Mouse (Mus musculus): Measurements from ENCODE around the gene 1700010B08Rik. TPM values are rescaled to one million over a fixed set of nuclear protein-coding genes. Genes with fewer than 3 reads are reported as not detected.
"Not testable (repeated sequence)": the region's sequence is repeated elsewhere in the genome, so short reads cannot be mapped to it uniquely, and the experiment has no call there.

The 1700010B08Rik gene
- polyA plus RNA-seq, 1 experiment = not detected

DNA sequence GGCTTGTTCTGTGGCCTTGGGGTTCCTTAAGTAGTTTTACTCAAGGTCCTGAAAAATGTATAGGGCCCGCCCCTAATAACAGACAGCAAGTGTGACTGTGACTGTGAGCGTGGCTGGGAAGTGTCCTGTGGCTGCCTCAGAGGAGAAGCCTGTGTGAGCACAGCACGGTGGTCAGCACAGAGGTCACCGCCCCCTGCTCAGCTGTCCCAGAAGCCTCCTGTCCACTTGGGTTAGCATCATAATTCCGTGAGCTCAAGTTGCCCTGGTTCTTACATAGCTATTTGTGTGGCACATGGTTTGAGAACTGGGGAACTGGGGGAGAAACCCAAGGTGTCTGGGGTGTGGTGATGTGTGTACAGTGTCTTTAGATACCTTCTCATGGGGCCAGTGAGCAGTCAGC, 31.9 kb upstream of the 1700010B08Rik start:
- 89% methylated on average over 5 of the region's 5 CpGs for WGBS
- H3K4me3 ChIP-seq (replicated peaks; ENCODE audit: control insufficient read depth, low read depth, low read length) = no peak overlapping the region
- H3K27ac ChIP-seq (ENCODE audit: control insufficient read depth, insufficient read depth, low read depth, low read length, poor library complexity) = no peak overlapping the region
- TF ChIP-seq POLR2A (IDR thresholded peaks at IDR 0.05; ENCODE audit: borderline replicate concordance, control insufficient read depth, low read depth, low read length) (no peak), CTCF (IDR thresholded peaks at IDR 0.05; ENCODE audit: control insufficient read depth, insufficient read depth, low read length) (no peak)
- H3K4me1 ChIP-seq (ENCODE audit: control insufficient read depth, insufficient read depth, low read length) = peaks cover 2% of the 10 kb centered on the region; the same call in 1 of the 2 replicates

DNA sequence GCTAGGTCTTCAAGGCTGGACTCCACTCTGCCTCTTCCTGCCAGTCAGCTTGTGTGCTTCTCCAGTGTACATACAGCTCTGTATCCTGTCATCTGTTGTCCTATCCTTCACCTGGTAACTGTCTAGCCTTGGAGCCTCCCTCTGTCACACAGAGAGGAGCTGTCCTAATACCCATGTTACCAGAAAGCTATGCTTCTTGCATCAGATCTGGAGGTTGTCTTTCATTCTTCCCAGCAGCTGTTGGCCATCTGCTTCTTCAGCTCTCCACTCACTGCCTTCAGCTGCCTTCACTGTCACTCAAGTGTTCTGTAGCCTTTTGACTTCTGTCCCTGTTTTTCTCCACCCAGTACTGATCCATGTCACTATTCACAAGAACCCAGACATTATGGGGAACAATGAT, 29.4 kb upstream of the 1700010B08Rik start:
- no peak for TF ChIP-seq POLR2A (IDR thresholded peaks at IDR 0.05; ENCODE audit: borderline replicate concordance, control insufficient read depth, low read depth, low read length)
- no peak for TF ChIP-seq CTCF (IDR thresholded peaks at IDR 0.05; ENCODE audit: control insufficient read depth, insufficient read depth, low read length)
- Histone ChIP-seq H3K27ac (ENCODE audit: control insufficient read depth, insufficient read depth, low read depth, low read length, poor library complexity) (no peak overlapping the region), H3K4me1 (ENCODE audit: control insufficient read depth, insufficient read depth, low read length) (peaks cover 2% of the 10 kb centered on the region; the same call in 1 of the 2 replicates), H3K4me3 (replicated peaks; ENCODE audit: control insufficient read depth, low read depth, low read length) (no peak overlapping the region)

DNA sequence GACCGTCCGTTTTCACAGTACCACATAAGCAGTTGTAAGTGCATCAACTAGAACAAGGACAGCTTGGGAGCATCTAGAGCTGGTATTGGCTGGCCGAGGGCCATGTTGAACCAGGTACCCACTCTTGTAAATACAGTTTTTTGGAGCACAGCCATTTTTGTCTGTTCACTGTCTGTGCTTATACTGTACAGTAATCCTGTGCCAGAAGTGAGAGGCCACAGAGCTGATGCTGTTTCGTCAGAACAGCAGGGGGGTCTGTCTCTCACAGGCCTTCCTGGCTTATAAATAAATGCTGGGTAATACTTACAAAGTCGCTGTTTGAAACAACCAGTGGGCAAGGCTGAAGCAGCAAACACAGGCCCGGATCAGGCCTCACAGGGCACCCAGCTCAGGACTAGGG, 27.5 kb upstream of the 1700010B08Rik start:
- Histone ChIP-seq H3K4me3 (replicated peaks; ENCODE audit: control insufficient read depth, low read depth, low read length) (no peak overlapping the region), H3K4me1 (ENCODE audit: control insufficient read depth, insufficient read depth, low read length) (no peaks in the 10 kb centered on the region), H3K27ac (ENCODE audit: control insufficient read depth, insufficient read depth, low read depth, low read length, poor library complexity) (no peak overlapping the region)
- TF ChIP-seq CTCF (IDR thresholded peaks at IDR 0.05; ENCODE audit: control insufficient read depth, insufficient read depth, low read length) (no peak), POLR2A (IDR thresholded peaks at IDR 0.05; ENCODE audit: borderline replicate concordance, control insufficient read depth, low read depth, low read length) (no peak)
- 89% methylated on average over 6 of the region's 6 CpGs for WGBS

DNA sequence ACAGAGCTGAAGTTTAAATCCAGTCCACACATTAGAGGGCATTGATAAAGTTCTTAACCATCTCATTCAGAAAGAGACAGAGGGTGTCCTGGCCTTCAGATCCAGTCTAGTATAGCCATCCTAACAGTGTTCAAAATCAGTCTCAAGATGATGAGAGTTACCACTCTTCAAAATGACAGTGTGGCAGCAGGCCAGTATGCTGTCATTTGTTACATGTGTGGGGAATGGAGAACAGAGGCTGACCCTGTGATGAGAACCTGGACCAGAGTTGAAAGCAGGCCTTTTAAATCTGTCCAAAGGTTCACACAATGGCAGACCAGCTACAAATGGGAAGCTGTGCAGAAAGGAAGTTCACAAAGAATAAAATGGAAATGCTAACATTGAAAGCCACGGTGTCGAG, 26.5 kb upstream of the 1700010B08Rik start:
- Histone ChIP-seq H3K4me1 (ENCODE audit: control insufficient read depth, insufficient read depth, low read length) (no peaks in the 10 kb centered on the region), H3K4me3 (replicated peaks; ENCODE audit: control insufficient read depth, low read depth, low read length) (no peak overlapping the region), H3K27ac (ENCODE audit: control insufficient read depth, insufficient read depth, low read depth, low read length, poor library complexity) (no peak overlapping the region)
- 94% methylated on average over 2 of the region's 2 CpGs for WGBS
- TF ChIP-seq POLR2A (IDR thresholded peaks at IDR 0.05; ENCODE audit: borderline replicate concordance, control insufficient read depth, low read depth, low read length) (no peak), CTCF (IDR thresholded peaks at IDR 0.05; ENCODE audit: control insufficient read depth, insufficient read depth, low read length) (no peak)

DNA sequence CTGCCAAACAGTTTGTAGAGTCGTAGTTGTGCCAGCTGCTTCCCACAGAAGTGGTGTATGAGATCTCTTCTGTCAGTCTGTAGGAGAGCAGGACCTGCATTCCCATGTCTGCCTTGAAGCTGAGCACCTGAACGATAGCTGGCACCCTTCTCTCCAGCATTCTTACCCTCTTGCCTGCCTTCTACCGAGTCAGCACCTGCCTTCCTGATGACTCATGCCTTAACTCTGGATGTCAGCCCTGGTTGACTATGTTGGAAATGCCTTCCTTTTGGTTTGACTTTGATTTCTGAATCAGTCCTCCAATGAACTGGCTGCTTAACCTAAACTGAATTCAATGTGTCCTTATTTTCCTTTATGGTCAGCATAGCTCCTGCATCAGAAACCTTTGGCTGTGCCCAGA, 20.4 kb upstream of the 1700010B08Rik start:
- TF ChIP-seq CTCF (IDR thresholded peaks at IDR 0.05; ENCODE audit: control insufficient read depth, insufficient read depth, low read length) (no peak), POLR2A (IDR thresholded peaks at IDR 0.05; ENCODE audit: borderline replicate concordance, control insufficient read depth, low read depth, low read length) (no peak)
- no peak overlapping the region for H3K27ac ChIP-seq (ENCODE audit: control insufficient read depth, insufficient read depth, low read depth, low read length, poor library complexity)
- no peak overlapping the region for H3K4me3 ChIP-seq (replicated peaks; ENCODE audit: control insufficient read depth, low read depth, low read length)
- H3K4me1 ChIP-seq (ENCODE audit: control insufficient read depth, insufficient read depth, low read length) = no peaks in the 10 kb centered on the region
- 85% methylated on average over 3 of the region's 3 CpGs for WGBS

DNA sequence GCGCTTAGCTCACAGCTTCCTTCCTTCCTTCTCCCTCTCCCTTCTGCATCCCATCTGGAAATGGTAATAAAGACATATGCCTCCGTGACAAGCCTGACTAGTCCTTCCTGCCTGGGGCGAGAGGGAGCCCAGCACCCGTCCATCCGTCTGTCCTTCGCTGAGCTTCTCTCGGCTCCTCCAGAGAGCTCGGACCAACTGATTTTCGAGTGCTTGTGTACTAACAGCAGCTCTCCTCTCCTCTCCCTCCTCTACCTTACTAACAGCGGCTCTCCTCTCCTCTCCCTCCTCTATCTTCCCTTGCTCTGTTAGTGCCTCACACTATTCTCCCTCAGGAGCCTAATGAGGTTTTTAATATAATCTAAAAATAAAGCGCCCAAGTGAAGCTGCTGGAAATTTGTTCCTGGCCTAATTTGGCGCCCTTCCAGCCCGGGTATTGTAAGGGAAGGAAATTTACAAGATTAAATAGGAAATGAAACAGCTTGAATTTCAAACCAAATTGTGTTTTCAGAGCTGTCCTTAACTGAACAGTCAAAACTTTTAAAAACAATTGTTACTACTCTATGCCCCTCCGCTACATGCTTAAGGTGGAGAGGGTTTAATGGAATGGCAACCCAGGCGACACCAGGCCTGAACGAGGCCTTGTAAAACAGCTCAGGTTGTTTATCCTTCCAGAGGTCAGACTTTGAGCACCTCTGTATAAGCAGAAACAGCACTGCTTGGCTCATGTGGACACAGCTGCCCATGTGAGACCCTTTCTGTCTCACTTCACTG, 16.9 kb upstream of the 1700010B08Rik start:
- no peak overlapping the region for H3K27ac ChIP-seq (ENCODE audit: control insufficient read depth, insufficient read depth, low read depth, low read length, poor library complexity)
- no peaks in the 10 kb centered on the region for H3K4me1 ChIP-seq (ENCODE audit: control insufficient read depth, insufficient read depth, low read length)
- no peak overlapping the region for H3K4me3 ChIP-seq (replicated peaks; ENCODE audit: control insufficient read depth, low read depth, low read length)
- no peak for TF ChIP-seq CTCF (IDR thresholded peaks at IDR 0.05; ENCODE audit: control insufficient read depth, insufficient read depth, low read length)
- TF ChIP-seq POLR2A (IDR thresholded peaks at IDR 0.05; ENCODE audit: borderline replicate concordance, control insufficient read depth, low read depth, low read length) = no peak
- WGBS = 66% methylated on average over 16 of the region's 16 CpGs

DNA sequence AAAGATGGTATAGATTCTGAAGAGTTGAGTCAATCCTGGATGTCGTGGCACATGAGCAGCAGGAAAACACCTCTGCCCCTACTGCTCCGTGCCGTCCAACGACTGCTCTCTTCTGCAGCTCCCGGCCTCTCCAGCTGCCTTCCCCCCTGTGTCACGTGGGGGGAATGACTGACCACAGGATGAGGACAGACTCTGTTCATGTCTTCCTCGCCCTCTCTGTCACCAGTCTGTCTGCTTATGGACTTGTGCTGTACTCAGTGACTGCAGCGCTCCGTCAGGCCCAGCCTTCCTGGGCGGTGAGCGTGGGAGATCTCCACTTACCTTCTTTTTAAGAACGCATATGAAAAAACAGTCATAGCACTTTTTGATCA, 16.4 kb upstream of the 1700010B08Rik start:
- WGBS = 84% methylated on average over 12 of the region's 12 CpGs
- Histone ChIP-seq H3K4me1 (ENCODE audit: control insufficient read depth, insufficient read depth, low read length) (no peaks in the 10 kb centered on the region), H3K4me3 (replicated peaks; ENCODE audit: control insufficient read depth, low read depth, low read length) (no peak overlapping the region), H3K27ac (ENCODE audit: control insufficient read depth, insufficient read depth, low read depth, low read length, poor library complexity) (no peak overlapping the region)
- TF ChIP-seq CTCF (IDR thresholded peaks at IDR 0.05; ENCODE audit: control insufficient read depth, insufficient read depth, low read length) (no peak), POLR2A (IDR thresholded peaks at IDR 0.05; ENCODE audit: borderline replicate concordance, control insufficient read depth, low read depth, low read length) (no peak)

DNA sequence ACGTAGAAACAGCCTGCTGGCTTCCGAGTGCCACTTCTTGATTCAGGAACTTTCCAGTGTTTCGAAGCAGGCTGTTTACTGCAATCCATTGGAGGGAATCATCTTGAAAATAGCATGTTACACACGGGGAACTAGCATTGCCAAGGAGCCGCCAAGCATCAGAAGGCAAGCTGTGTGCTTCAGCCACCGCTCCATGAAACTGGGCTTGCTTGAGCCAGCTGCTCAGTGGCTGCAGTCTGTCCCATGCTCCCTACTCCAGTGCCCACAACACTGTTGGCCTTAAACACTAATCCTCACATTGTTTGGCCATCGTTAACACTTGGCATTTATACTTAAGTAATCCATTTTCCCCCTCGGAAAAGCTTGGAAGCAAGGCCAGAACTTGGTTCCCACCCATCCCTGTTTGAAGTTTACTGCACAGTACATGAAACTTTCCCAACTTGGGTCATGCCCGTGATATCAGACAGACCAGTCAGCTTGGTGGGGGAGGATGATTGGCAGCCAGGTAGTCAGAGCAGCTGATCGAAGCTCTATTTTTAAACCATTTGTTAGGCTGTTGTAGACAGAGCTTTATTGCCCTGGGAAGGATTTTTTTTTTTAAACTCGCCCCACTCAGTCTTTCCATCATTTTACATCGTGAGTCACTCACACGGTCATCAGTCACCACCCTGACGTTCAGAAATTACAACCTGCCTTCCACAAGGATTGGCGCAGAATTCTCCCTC, 13.2 kb upstream of the 1700010B08Rik start:
- Histone ChIP-seq H3K4me3 (replicated peaks; ENCODE audit: control insufficient read depth, low read depth, low read length) (no peak overlapping the region), H3K4me1 (ENCODE audit: control insufficient read depth, insufficient read depth, low read length) (no peaks in the 10 kb centered on the region), H3K27ac (ENCODE audit: control insufficient read depth, insufficient read depth, low read depth, low read length, poor library complexity) (no peak overlapping the region)
- WGBS = 93% methylated on average over 15 of the region's 15 CpGs
- TF ChIP-seq CTCF (IDR thresholded peaks at IDR 0.05; ENCODE audit: control insufficient read depth, insufficient read depth, low read length) (no peak), POLR2A (IDR thresholded peaks at IDR 0.05; ENCODE audit: borderline replicate concordance, control insufficient read depth, low read depth, low read length) (no peak)

DNA sequence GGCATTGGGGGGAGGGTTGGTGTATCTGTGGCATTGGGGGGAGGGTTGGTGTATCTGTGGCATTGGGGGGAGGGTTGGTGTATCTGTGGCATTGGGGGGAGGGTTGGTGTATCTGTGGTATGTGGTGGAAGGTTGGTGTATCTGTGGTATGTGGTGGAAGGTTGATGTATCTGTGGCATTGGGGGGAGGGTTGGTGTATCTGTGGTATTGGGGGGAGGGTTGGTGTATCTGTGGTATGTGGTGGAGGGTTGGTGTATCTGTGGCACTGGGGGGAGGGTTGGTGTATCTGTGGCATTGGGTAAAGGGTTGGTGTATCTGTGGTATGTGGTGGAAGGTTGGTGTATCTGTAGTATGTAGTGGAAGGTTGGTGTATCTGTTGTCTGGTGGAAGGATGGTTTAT, 11.6 kb upstream of the 1700010B08Rik start:
- H3K4me3 ChIP-seq (replicated peaks; ENCODE audit: control insufficient read depth, low read depth, low read length) = not testable (repeated sequence)

More for the DNA sequence above, 11.6 kb upstream of the 1700010B08Rik start:
- H3K27ac ChIP-seq (ENCODE audit: control insufficient read depth, insufficient read depth, low read depth, low read length, poor library complexity); H3K4me1 ChIP-seq (ENCODE audit: control insufficient read depth, insufficient read depth, low read length): not testable (repeated sequence)

Measured in bone marrow, adult 2 months (tissue).